Mouse (Mus musculus) macrophage (primary cell): Measurements from ENCODE around the gene Acot3. TPM values are rescaled to one million over a fixed set of nuclear protein-coding genes. Genes with fewer than 3 reads are reported as not detected.
"Not testable (repeated sequence)": the region's sequence is repeated elsewhere in the genome, so short reads cannot be mapped to it uniquely, and the experiment has no call there.

ENCODE experiments used
- H3K27ac ChIP-seq: fragments of 350-480 bp; formaldehyde crosslinking; 2 replicates; pipeline ENCODE4 v1.9.0; 2021
- H3K36me3 ChIP-seq: fragments of 350-480 bp; formaldehyde crosslinking; 2 replicates; pipeline ENCODE4 v1.9.0; 2021; ENCODE audit errors: inconsistent target
- H3K4me3 ChIP-seq: fragments of 350-480 bp; formaldehyde crosslinking; 2 replicates; pipeline ENCODE4 v1.9.0; 2021; ENCODE audit errors: inconsistent target
- H3K79me2 ChIP-seq: fragments of 350-480 bp; formaldehyde crosslinking; 2 replicates; pipeline ENCODE4 v1.9.0; 2021; ENCODE audit errors: inconsistent target
- WGBS: methylation state at CpG from one replicate; pipeline ENCODE4 v1.1.7; 2026; ENCODE audit warnings: inconsistent platforms; ENCODE audit not compliant: missing documents; 5-methylcytosine and 5-hydroxymethylcytosine counted together
- polyA plus RNA-seq: library from polyadenylated mRNA; stranded (reverse); fragments of 250-400 nt; gene quantifications from 3 replicates; pipeline ENCODE4 v1.2.4, GENCODE M21; 2018; ENCODE audit warnings: inconsistent platforms

Acot3 gene
- polyA plus RNA-seq, 1 experiment from 2014 or later: not detected

DNA sequence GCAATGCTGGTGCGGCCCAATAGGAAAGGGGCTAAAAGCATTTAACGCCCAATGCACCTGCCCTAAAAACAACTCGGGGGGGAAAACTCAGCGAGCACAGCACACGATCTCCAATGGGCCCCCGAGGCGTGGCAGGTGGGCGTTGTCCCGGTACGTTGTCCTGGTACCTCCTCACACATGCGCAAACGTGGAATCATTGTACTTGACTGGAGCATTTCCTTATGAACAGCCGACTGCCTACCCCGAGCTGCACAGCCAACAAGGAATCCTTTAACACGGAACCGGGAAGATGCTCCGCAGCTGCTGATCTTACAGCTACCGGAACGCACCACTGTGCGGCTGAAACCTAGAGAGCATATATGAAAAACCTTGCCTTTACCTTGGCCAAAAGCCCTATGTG, 10.4 kb downstream of the Acot3 start:
- Histone ChIP-seq H3K79me2 (no peaks in the 10 kb centered on the region), H3K36me3 (no peaks in the 10 kb centered on the region), H3K27ac (no peak overlapping the region), H3K4me3 (no peak overlapping the region)
- 94% methylated on average over 20 of the region's 20 CpGs for WGBS

DNA sequence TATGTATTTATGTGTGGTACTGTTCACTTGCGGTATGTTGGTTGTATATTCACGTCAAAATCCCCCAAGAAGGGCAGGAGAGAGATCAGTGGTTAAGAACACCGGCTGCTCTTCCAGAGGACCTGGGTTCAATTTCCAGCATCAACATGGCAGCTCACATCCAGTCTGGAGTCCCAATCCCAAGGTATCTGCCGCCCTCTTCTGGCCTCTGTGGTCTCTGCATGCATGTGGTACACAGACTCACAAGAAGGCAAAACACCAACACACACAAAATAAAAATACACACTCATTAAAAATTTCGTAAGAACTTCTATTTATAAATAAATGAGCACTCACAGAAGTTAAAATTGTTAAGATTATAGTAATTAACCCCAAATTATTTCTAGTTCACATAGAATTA, 11.3 kb downstream of the Acot3 start:
- H3K27ac ChIP-seq: no peak overlapping the region
- no peaks in the 10 kb centered on the region for H3K79me2 ChIP-seq
- H3K36me3 ChIP-seq: no peaks in the 10 kb centered on the region
- no peak overlapping the region for H3K4me3 ChIP-seq
- 71% methylated on average over 5 of the region's 5 CpGs for WGBS

DNA sequence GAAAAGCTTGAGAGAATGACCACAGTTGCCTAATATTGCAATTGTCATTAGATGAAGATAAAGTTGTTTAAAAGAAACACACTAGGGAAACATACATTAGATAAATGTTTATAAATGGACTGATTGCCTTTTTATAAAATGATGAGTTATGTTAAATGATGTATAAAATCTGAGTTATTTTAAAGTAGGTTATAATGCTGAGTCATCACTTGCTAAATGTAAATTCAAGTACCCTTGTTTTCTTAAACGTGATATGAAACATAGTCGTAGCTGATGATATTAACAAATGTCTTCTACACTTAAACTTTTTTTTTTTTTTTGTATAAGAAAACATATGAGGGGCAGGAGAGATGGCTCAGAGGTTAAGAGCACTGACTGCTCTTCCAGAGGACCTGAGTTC, 11.9 kb downstream of the Acot3 start:
- H3K4me3 ChIP-seq: no peak overlapping the region
- H3K27ac ChIP-seq: no peak overlapping the region
- 86% methylated on average over 2 of the region's 2 CpGs for WGBS
- H3K36me3 ChIP-seq: no peaks in the 10 kb centered on the region
- H3K79me2 ChIP-seq: no peaks in the 10 kb centered on the region

DNA sequence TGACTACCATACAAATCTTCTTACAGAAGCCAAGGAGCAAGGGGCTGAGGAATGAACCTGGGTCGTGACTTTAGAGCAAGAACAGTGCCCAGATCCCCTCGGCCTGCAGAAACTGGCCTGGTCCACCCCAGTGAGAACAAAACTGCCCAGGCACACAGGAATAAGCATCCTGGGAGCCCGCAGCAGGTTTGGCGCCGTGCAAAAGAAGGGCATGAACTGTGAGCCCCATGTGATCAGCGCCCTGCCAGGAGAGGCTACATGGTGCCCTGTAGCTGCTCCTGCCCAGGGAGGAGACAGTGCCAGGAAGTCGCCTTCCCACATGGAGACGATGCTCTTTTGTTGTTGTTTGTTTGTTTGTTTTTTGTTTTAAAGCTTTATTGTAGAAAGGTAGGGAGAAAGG, 12.7 kb downstream of the Acot3 start:
- H3K4me3 ChIP-seq: no peak overlapping the region
- H3K36me3 ChIP-seq: no peaks in the 10 kb centered on the region
- H3K27ac ChIP-seq: no peak overlapping the region
- no peaks in the 10 kb centered on the region for H3K79me2 ChIP-seq
- WGBS: 81% methylated on average over 8 of the region's 8 CpGs

DNA sequence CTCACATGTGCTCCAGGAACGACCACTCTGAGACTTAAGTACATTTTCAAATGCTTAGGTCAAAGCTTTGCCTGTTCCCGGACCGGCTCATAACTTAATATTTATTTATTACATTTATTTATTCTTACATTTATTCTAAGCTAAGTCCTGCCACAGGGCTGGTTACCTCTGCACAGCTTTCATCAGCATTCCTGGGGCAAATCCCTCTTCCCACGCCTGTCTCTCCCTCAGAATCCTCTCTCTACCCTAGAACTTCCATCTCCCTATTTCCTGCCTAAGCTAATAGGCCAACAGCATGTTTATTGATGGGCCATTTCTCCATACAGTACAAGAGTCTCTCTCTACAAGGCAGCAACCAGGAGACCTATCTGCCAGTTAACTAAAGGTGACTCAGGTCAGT, 15.8 kb downstream of the Acot3 start:
- H3K4me3 ChIP-seq: no peak overlapping the region
- no peaks in the 10 kb centered on the region for H3K79me2 ChIP-seq
- WGBS: 85% methylated on average over 4 of the region's 4 CpGs
- H3K27ac ChIP-seq: no peak overlapping the region
- no peaks in the 10 kb centered on the region for H3K36me3 ChIP-seq

DNA sequence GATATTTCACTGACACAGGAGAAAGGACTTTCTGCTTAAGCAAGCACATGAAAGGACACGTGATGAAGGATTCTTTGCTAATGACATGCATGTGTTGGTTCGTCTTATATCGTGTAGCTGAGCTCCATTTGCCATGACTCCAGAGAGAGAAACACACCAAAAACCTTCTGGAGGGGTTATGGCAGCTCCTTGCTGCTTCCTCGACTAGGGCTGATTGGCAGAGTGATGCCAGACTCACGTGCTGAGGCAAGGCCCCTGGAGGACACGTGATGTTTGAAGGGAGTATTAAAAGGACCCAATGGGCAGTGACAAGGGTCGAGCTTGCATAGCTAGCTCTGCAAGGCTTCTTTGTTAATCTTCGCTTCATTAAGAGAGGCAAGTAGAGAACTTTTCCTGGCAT, 16.4 kb downstream of the Acot3 start:
- no peaks in the 10 kb centered on the region for H3K79me2 ChIP-seq
- no peak overlapping the region for H3K4me3 ChIP-seq
- WGBS: 81% methylated on average over 8 of the region's 8 CpGs
- no peaks in the 10 kb centered on the region for H3K36me3 ChIP-seq
- H3K27ac ChIP-seq: no peak overlapping the region

DNA sequence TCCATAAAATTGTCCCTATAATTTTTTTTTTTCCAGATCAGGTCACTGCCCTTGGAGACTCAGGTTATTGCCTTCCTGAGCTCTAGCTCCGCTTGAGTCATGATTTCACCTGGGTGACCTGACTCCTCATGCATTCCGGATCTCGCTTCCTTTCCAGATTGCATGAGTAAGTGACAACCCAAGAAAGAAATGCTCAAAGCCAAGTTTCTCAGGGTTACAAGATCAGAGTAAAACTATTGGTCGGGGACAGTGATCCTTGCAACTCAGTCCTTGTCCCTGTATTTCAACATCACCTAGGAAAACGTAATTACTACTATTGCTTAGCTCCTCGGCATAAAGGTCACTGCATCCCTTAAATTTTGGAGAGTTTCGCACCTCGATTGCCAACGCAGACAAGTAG, 17.0 kb downstream of the Acot3 start, which contains the start of gene Acot5:
Acot5 (plus strand) TSS at position 340 of the 400 bp plus-strand sequence.
- H3K36me3 ChIP-seq: no peaks in the 10 kb centered on the region
- 65% methylated on average over 9 of the region's 9 CpGs for WGBS
- no peaks in the 10 kb centered on the region for H3K79me2 ChIP-seq
- H3K4me3 ChIP-seq: no peak within 1 kb of the TSS
- H3K27ac ChIP-seq: no peak within 1 kb of the TSS

DNA sequence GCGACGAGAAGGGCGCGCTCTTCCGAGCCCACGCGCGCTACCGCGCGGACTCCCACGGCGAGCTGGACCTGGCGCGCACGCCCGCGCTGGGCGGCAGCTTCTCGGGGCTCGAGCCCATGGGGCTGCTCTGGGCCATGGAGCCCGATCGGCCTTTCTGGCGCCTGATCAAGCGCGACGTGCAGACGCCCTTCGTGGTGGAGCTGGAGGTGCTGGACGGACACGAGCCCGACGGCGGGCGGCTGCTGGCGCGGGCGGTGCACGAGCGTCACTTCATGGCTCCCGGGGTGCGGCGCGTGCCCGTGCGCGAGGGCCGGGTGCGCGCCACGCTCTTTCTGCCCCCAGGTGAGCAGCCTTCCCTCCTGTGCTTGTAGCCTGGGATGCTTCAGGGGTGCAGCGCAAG, 17.6 kb downstream of the Acot3 start:
- H3K36me3 ChIP-seq, H3K4me3 ChIP-seq, H3K79me2 ChIP-seq, H3K27ac ChIP-seq: not testable (repeated sequence)
- 4% methylated on average over 22 of the region's 52 CpGs for WGBS

DNA sequence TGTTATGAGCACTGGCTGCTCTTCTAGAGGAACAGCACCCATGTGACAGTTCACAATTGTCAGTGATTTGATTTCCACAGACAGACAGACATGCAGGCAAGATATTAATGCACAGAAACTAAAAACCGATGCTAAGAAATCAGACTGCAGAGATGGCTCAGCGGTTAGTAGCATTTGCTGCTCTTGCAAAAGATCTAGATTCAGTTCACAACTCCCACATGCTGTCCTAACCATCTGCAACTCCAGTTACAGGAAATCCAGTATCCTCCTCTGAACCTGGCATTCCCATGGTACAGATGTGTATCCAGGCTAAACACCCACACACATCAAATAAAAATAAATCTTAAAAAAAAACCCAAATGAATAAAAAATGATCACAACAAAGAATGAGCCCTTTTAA, 19.8 kb downstream of the Acot3 start:
- Histone ChIP-seq H3K79me2 (no peaks in the 10 kb centered on the region), H3K4me3 (no peak overlapping the region), H3K36me3 (no peaks in the 10 kb centered on the region), H3K27ac (no peak overlapping the region)
- 89% methylated on average over 2 of the region's 2 CpGs for WGBS

DNA sequence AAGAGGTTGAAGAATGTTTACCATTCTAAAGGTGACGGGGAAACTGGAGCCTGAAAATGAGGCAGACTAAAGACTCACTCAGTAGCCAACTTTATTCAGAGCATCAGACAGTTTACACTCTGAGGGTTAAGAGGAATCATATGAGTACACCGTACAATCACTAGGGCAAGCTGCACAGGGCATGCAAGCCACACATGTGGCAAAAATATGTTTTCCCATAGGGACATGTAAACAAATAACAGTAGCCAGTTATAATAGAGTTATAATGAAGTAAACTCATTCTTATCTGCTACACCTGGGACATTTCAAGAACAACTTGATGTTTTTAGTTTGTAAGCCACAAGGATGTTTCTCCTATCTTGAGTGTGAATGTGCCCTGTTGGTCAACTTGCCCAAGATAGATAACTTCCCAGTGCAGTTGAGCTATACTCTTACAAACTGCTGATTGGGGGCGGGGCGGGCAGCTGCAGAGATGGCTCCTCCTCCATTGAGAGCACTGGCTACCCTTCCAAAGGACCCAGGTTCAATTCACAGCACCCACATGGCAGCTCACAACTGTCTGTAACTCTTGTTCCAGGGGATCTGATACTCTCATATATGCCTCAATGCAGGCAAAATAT, 25.5 kb downstream of the Acot3 start:
- H3K79me2 ChIP-seq: no peaks in the 10 kb centered on the region
- no peak overlapping the region for H3K27ac ChIP-seq
- H3K36me3 ChIP-seq: no peaks in the 10 kb centered on the region
- WGBS: 98% methylated on average over 4 of the region's 4 CpGs
- H3K4me3 ChIP-seq: no peak overlapping the region

DNA sequence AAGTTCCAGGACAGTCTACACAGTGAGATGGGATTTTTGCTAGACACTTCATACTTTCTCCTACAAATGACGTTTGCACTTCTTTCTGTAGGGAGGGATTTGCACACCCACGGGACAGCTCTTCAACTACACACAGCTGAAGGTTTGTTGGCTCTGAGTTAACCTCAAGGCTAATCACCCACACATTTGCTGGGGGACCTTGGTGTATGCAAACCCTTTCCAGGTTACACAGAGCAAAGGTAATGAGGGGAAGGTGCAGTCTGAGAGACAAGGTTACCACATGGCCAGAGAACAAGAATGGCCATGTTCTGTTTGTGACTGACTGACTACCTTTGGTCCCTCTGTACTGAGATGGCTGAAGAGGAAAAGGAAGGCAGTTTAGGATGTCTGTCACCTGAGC, 31.9 kb downstream of the Acot3 start:
- H3K36me3 ChIP-seq: no peaks in the 10 kb centered on the region
- 94% methylated on average over 2 of the region's 2 CpGs for WGBS

DNA sequence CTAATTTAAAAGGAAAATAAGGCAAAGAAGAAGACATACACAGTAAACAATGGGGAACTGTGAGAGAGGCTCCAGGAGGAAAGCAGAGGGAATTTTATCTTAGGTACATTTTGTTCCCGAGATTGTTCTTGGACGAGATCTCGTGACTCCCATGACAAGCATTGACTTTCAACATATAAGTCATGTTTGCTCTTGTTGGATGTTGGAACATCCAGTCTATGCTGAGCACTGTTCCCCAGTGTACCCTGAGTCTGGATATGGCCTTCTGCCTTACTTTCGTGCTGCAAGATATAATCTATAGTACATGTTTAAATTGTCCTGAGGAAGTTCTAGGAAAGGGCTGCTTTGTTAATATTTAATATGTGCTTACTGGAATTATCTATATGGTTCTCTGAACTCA, 32.6 kb downstream of the Acot3 start:
- Histone ChIP-seq H3K79me2 (no peaks in the 10 kb centered on the region), H3K27ac (no peak overlapping the region), H3K4me3 (no peak overlapping the region), H3K36me3 (no peaks in the 10 kb centered on the region)
- WGBS: 89% methylated on average over 4 of the region's 4 CpGs

More for the DNA sequence above, 31.9 kb downstream of the Acot3 start:
- no peak overlapping the region for H3K27ac ChIP-seq
- H3K4me3 ChIP-seq: no peak overlapping the region
- H3K79me2 ChIP-seq: no peaks in the 10 kb centered on the region

DNA sequence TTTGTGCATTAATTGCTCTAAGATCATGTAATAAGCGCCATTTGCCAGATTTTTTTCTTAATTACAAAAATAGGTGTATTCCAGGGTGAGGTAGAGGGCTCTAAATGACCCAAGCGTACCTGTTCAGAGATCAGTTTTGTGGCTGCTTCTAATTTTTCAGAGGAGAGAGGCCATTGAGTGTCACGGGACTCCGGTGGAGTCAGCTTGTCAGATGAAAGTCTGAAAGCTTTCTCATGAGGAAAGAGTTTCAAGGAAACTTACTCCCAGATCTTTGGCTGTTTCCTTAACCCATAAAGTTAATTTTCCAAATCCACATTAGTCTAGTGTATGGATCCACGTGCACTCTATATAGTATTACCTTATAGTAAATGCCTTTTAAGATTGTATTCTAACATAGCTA, 42.7 kb downstream of the Acot3 start:
- H3K4me3 ChIP-seq, H3K36me3 ChIP-seq, H3K27ac ChIP-seq, H3K79me2 ChIP-seq: not testable (repeated sequence)
- WGBS: 88% methylated on average over 5 of the region's 5 CpGs

DNA sequence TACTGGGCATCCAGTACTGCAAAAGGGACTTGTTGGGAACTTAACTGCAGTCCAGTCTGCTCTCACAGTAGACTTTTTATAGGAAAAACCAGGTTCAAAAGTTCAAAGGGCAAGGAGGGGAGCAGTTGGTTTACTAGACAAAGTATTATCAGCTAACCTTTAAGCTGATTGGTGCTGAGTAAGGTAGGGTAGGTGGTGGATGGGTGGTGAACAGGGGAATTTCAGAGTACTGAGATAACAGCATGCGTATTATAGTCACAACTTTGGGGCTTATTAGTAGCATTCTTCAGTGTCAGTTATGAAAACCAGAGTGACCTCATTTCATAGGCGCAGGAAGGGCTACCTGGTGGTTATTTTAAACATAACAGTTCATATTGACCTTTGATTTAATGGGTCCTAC, 47.7 kb downstream of the Acot3 start:
- WGBS: 97% methylated on average over 2 of the region's 2 CpGs
- H3K4me3 ChIP-seq: no peak overlapping the region

DNA sequence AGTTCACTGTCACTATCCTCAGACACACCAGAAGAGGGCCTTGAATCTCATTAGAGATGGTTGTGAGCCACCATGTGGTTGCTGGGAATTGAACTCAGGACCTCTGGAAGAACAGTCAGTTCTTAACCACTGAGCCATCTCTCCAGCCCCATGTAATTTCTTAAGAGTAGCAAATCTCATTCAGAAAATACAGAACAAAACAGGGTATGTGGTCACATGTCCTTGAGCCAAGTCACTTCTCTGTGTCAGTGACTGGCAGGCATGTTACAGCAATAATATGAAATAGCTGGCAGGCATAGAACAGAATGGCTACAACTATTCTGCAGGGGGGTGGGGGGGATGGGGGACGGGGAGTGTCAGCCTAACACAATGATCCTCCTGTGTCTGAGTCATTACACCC, 48.1 kb downstream of the Acot3 start:
- 88% methylated on average over 1 of the region's 1 CpGs for WGBS
- Histone ChIP-seq H3K79me2 (no peaks in the 10 kb centered on the region), H3K27ac (no peak overlapping the region), H3K4me3 (no peak overlapping the region), H3K36me3 (no peaks in the 10 kb centered on the region)

More for the DNA sequence above, 47.7 kb downstream of the Acot3 start:
- Histone ChIP-seq H3K36me3 (no peaks in the 10 kb centered on the region), H3K79me2 (no peaks in the 10 kb centered on the region), H3K27ac (no peak overlapping the region)
